Mouse (Mus musculus): ENCODE results near the gene Nae1.
"Not testable (repeated sequence)": the region's sequence is repeated elsewhere in the genome, so short reads cannot be mapped to it uniquely, and the experiment has no call there.

Nae1 gene

DNA sequence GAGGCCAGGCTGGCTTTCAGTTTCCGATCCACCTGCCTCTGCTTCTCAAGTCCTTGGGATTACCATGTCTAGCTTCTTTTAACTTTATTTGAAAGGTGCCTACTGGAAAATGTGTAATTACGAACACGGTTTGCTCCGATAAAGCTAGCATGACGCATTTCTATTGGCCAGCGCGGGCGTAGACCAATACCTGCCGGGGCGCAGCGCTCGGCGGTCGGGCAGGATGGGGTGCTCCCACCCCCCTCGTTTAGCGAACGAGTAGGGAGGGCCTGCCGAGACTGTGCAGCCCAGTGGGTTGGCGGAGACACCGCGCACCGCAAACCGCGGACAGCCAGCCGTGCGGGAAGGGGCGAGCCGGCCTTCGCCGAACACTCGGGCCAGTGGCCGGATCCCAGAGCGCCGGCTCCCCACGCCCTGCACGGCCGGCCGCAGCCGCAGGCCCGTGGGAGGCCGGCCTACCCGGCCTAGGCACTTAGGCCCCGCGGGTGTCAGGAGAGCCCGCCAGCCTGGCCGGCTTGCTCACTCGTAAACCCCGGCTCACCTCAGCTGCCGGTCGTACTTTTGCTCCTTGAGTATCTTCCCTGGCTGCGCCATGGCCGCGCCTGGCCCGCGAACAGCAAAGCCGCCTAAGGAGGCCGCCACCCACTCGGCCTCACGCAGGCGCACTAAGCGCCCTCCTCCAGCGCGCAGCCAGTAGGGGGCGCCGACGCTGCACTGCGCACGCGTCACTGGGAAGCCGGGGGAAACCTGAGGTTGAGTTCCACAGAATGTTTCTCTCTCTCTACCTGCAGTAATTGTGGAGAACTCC, at the start of gene Nae1, which contains the start of gene Car7:
Nae1 (minus strand) TSS at position 667 of the 808 bp plus-strand sequence.
Car7 (plus strand) TSS at position 719 of the 808 bp plus-strand sequence.
- DNase-seq (ENCODE audit: low spot score in 2 of 2), result peak; percentile 91 to 93

DNA sequence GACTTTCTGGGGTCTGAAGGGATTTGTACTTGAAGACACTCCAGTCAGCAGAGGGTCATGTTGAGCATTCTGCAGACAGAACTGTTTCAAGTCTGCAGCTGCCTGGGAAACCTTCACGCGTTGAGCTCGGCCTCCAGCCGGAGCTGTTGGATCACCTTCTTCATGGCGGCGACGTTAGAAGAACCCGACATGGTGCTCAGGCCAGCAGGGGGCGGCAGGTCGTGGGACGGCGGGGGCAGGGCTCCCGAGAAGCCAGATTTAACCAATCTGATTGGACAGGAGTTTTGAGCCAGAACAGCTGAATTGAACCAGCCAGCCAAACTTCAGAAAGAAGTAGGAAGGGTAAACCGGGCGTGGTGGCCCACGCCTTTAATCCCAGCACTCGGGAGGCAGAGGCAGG, 43.2 kb upstream of the Nae1 start:
- DNase-seq (ENCODE audit: low spot score in 2 of 2), result not testable (repeated sequence)

DNA sequence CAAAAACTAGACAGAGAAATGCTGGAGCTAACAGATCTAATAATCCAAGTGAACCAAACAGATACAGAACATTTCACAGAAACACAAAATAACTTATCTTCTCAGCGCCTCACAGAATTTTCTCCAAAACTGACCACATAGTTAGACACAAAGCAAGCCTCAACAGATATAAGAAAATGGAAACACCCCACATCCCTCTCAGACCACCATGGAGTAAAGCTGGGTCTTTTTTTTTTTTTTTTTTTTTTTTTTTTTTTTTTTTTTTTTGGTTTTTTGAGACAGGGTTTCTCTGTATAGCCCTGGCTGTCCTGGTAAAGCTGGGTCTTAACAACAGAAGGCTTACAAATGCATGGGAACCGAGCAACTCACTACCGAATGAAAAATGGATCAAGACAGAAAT, 42.4 kb upstream of the Nae1 start:
- DNase-seq (ENCODE audit: low spot score in 2 of 2), result no peak

DNA sequence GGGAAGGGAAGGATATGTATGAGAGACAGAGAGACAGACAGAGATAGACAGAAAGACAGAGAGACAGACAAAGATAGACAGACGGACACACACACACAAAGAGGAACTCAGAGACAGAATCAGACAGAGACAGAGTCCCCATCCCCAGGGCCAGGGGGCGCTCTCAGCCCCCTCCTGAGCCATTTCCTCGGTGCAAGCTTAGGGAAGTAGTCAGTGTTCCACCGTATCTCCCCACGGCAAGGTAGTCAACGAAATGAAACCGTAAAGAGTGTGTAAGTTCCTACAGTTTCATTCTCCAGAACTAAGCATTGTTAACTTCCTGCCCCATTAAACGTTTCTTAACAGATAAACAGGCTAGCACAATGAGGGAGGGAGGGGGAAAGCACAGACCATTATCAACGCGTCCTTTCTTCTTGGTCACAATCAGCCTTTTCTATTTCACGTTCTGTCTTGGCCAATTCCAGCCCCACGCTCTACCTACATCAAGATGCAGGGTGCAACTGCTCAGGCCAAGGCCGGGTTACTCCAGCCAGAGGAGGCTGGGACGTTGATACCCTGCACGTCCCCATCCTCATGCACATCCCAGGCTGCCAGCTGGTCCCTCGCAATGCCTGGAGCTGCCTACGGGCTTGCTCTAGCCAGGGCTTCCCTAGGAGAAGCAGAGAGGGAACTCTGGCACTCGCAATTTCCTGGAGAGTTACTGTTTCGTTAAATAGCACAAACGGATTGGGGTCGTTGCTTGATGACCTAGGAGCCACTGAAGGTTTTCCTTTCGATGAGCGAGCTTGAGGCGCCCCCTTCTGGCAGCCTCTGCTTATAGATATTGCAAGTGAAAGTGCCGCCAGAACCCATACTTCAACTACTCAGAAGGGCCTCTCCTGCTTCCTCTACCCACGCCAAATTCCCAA, 36.3 kb upstream of the Nae1 start:
- peak; percentile 69 to 83 for DNase-seq (ENCODE audit: low spot score in 2 of 2)

DNA sequence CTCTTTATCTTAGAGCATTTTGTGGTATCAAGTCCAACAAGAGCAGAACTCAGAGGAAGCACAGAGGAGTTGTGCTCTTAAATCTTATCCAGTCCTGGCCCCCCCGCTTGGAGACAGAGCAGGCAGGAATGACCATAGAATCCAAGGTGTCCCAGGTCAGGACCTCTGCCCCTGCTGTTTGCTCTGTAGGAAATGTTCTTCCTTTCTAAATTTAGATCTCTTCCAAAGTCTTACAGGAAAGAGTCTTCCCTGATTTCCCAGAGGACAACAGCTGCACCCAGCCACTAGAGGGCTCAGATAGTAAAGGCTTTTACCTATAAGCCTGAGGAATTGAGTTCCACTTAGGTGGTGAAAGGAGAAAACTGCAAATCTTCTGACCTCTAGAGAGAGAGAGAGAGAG, 35.1 kb upstream of the Nae1 start:
- DNase-seq (ENCODE audit: low spot score in 2 of 2), result no peak

DNA sequence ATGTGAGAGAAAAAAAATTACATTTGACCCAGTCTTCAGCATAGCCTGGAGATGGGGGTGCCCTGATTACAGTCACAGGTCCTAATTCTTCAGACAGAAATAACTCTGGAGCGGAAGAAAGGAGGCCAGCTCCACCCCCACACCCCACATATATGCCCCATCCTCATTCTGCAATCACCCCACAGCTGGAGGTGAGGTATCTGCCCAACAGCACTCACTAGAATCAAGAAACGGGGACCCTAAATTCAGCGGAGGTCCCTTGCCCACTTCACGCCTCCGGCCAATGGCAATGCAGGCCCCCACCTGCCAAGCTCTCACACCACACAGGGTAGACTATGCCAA, 31.0 kb upstream of the Nae1 start:
- no peak for DNase-seq (ENCODE audit: low spot score in 2 of 2)

DNA sequence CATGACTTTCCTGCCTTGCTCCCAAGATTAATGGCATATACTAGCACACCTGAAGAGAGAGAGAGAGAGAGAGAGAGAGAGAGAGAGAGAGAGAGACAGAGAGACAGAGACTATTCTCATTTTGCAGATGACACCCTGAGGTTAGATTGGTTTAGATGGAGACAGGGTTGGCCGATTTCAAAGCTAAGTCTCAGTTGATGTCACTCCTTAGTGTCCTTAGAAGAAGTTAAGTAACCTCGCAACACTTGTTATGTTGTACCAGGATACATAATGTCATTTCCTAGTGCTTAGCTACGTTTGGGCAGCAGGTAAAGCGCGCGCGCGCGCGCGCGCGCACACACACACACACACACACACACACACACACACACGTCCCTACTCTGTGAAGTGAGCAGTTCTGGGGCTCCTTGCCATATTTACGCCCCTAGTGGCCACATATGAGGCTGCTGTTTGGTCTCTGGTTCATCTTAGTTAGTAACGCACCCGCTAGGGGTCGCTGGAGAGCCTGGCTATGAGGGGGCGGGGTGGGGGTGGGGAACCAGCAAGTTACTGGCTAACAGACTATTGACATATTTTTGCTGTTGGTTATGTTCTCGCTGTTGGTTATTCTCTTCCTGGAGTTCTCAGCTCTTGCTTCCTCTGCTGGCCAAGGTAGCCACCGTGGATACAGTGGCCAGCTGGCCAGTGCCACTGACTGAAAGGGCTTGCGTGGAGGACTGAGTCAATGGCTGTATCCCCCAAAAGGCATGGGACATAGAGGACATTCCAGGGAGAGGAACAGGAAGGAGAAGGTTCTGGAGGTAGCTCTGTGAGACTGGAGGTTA, 30.4 kb upstream of the Nae1 start:
- peak; percentile 82 to 89 for DNase-seq (ENCODE audit: low spot score in 2 of 2)

DNA sequence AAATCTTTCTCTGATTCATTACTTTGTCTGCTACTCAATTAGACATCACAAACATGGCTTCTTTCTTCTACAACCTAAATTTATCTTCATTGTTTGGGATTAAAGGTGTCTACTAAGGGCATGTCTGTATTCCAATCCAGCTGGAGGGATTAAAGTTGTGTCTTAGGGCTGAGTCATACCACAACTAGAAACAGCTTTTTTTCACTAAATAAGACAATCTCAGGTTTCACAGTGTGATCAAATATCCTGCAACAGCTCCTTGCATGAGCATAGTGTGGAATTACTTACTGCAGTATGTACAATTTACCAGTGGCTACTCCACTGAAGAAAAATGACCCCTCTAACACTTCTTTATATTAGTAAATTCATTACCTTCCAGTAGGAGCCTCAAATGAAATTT, 26.3 kb upstream of the Nae1 start:
- DNase-seq (ENCODE audit: low spot score in 2 of 2), result no peak

DNA sequence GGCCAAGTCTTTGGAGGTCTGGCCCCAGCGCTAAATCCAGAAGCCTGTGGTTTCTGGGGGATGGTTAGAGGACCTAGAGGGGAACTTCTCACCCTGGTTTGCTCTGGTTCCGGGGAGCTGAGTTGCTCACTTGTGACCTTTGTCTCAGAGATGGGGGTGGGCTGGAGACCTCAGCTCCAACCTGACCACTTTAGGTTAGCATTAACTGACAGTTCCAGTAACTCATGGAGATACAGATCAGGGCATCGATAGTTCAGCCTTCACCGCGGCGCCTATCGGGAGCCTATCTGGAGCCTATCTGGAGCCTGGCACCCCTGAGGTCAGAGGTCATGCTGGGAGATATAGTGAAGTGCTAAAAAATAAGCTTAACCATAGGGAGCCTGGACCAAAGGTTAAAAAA, 22.8 kb upstream of the Nae1 start:
- DNase-seq (ENCODE audit: low spot score in 2 of 2), result no peak

DNA sequence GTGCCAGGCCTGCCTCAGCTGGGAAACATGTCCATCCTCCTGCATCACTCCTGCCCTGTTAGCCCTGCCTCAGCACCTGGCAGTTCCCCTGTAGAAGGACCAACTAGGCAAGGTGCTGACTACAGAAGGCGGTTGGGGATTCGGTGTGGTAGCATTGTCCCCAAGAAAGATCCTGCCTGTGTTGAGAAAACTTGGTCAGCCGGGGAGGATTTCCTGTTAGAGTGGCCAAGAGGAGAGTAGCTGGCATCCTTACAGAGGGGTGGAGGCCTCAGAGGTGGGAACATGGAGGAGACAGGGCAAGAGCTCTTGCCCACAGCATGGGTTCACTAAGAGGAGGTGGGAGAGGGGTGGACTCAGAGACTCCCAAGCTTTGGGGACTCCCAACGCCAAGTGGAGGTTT, 20.8 kb upstream of the Nae1 start:
- no peak for DNase-seq (ENCODE audit: low spot score in 2 of 2)

DNA sequence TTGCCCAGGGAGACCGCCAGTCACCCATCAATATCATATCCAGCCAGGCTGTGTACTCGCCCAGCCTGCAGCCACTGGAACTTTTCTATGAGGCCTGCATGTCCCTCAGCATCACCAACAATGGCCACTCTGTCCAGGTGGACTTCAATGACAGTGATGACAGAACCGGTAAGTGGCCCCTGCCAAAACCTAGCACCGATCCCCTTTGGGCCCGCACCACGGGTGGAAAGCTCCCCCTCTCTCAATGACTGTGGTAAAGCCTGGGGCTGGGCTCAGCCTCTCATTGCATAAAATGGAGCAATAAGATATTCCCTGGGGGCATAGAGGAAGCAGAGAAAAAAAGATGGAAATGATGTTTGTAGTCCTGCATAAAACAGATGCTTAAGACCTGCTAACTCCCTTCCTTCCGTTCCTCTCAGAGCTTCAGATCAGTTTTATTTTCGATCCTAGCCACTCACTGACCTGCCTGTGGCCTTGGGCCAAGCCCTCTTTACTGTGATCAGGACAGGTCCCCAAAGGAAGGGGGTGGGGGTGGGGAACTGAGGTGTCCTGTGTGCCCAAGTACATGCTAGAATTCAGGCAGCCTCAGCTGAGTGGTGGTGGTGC, 9.1 kb upstream of the Nae1 start:
- DNase-seq (ENCODE audit: low spot score in 2 of 2), result no peak

DNA sequence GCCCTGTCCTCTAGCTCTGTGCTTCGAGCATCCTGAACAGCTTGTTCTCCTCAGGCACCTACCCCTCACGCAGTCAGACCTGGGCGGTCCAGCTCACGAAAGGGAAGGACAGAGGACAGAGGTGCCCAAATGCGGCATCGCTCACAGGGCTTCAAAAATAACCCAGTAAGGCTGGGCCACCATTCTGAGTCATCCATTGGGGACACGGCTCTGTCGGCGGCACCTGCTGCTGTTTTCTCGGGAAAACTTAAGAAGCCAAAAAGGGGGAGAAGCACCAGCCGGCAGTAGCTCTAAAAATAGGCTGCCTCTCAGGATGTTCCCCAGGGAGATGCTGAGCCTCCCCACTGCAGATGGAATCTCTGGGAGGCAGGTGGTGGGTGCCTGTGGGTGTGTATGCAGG, 7.7 kb upstream of the Nae1 start:
- no peak for DNase-seq (ENCODE audit: low spot score in 2 of 2)

DNA sequence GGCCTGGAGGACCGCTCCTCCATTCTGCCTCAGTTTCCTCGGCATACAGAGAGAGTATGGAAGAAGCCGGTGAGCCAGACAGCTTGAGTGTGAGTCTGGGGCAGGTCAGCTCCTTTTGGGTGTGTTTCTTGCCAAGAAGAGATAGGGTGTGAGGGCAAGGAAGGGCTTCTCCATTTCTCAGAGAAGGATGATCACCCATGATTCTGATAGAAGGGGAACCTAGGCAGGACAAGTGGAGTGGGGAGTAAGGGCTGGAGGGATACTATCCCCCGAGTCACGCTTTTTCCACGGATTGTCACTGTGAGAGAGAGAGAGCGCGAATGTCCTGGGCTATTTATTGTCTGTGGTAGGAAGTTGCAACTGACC, 7.1 kb upstream of the Nae1 start:
- no peak for DNase-seq (ENCODE audit: low spot score in 2 of 2)

DNA sequence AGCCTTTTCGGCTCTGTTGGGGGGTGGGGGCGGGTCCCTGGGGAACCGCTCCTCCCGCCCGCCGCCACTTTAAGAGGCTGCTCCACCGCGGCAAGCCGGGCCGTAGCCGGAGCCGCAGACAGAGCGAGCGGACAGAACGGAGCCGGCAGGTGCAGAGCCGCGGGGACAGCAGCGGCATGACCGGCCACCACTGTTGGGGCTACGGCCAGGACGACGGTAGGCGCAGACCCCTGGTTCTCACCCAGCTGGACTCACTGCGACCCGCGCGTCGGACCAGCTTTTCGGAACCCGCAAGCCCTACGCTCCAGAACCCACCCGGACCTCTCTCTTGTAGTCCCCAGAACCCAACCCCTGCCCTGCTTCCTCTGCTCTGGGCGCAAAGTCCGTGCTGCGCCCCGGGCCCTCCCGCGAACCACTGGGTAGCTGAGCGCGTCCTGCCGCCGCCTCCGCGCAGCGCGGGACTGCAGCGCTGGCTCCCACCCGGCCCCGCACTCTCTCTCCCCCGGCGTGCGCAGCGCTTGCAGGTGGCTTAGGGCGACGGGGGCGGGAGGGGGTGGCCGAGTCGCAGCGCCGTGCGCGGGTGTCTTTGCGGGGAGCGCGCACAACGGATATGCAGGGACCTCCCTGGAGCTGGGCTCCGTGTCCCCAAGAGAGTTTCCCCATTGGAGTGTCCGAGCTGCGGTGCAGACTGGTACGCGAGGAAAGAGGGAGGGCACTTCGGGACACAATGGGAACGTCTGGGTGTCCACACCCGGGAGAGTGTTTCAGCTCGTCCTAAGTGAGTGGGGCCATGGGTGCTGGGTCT, 6.5 kb upstream of the Nae1 start:
- no peak for DNase-seq (ENCODE audit: low spot score in 2 of 2)

DNA sequence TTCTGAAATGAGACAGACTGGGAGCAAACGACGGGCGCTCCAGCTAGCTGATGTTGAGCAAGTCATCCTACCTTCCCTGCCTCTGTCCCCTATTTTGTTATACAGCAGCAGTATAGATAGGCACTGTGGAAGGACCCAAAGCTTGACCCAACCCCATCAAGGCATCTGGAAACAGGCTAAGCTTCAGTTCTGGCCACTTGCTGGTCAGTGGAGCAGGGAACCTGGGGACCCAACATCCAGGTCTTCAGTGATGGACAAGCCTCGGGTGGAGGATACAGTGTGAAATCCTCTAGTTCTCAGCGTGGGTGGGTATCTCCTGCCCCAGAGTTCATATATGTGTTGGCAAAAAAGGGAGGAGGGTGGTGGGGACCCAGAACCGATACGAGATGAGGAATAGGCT, 5.8 kb upstream of the Nae1 start:
- DNase-seq (ENCODE audit: low spot score in 2 of 2), result no peak

DNA sequence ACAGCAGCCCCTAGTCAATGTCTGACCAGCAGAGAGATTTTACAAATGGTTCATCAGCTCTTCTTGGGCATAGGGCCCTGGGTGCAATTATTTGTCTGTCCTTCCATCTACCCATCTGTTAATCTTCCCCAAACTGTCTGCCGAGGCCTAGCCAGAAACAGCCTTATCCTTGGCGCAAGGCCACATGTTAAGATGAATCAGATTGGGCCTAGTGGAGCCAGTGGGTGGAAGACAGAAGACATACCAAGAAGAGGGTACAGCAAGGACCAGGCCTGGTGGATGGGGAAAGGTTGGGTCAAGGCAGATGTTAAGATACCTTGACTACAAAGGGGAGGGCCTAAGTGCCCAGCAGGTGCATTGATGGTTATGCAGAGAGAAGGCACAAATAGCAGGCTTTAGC, 5.1 kb upstream of the Nae1 start:
- no peak for DNase-seq (ENCODE audit: low spot score in 2 of 2)

DNA sequence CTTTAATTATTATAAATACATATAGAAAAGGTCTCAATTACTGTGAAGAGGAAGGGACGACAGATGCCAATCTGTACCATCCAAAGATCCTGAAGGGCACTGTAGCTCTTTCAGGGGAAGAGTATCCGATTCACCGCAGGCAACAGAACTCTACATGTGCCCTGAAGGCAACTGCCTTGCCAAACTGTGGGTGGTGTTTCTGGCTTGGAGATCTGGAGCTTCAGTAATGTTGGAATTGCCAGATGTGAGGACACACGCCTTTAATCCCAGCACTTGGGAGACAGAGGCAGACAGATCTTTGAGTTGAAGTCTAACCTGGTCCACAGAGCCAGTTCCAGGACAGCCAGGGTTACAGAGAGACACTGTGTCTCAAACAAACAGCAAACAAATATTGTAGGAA, 4.5 kb upstream of the Nae1 start:
- DNase-seq (ENCODE audit: low spot score in 2 of 2), result no peak

DNA sequence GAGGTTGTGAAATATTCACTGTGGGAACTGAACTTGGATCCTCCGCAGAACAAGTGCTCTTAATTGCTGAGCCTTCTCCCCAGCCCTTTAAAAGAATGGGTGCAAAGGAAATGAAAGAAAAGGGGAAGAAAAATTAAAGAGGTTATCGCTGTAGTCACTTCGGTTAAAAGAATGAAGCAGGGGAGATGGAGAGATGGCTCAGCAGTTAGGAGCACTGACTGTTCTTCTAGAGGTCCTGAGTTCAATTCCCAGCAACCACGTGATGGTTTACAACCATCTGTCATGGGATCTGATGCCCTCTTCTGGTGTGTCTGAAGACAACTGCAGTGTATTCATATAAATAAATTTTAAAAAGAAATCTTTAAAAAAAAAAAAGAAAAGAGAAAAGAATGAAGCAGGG, 1.6 kb upstream of the Nae1 start:
- no peak for DNase-seq (ENCODE audit: low spot score in 2 of 2)

DNA sequence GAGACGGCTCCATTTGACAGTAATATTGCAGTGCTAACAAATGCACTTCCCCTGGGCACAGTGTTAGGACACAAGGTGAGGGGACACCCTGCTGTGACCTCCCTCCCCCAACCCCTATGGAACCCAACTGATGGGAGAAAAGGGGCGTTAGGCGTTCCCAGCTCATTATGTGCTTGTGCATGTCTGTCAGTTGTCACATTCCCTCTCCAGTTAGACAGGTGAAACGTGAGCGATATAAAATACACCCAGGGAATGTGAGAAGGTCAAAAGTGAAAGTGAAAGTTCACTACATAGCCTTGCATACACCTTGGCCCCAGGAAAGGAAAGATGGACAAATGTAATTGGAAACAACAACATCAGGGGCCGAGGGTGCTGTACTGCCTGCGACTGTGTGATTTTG, 941 bp upstream of the Nae1 start:
- no peak for DNase-seq (ENCODE audit: low spot score in 2 of 2)

DNA sequence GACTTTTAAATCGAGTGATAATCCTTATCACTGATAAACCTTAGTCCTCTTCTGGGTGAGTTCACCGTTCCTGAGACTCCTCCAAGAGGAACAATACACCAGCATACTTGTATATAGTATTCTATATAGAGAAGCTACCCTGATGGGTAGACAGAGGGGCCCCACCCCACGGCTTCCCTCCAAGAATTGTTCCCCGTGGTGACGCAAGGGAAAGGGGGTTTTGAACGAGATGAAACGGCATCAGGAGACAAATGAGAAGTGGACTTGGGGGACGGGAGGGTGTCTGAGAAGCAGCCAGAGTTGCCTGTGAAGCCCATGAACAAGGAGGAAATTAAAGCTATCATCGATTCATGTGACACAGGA, 323 bp upstream of the Nae1 start:
- DNase-seq (ENCODE audit: low spot score in 2 of 2), result no peak

DNA sequence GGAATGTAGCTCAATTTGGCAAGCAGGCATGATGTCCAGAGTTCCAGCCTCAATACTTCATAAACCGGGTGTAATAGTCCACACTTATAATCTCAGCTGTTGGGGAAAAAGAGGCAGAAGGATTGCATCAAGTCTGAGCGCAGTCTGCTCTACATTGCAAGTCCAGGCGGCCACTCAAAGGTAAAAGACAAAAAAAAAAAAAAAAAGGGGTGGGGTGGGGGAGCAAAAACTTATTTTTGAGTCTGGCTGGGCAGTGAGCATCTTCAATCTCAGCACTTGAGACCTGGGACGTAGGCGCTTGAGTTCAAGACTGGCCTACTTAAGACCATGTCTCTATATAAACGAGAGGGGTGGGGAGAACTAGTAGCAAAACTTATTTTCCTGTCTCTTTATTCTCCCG, 886 bp downstream of the Nae1 start:
- DNase-seq (ENCODE audit: low spot score in 2 of 2), result no peak

Measured in natural killer cell, adult 2 months (primary cell).